Mouse (Mus musculus) testis, adult 10 weeks (tissue): ENCODE measurements around the gene Zfp276. TPM values are rescaled to one million over a fixed set of nuclear protein-coding genes. Genes with fewer than 3 reads are reported as not detected.

Source experiments
- polyA plus RNA-seq: library from polyadenylated mRNA; stranded (reverse); fragments of 350-450 nt; fragmentation: Illumina TruSeq; extraction: RNeasy Lipid Tissue Mini Kit (QIAGEN cat#74804); gene quantifications from one replicate; pipeline ENCODE4 v1.2.3, GENCODE M21; 2014; ENCODE audit warnings: low read depth, low replicate concordance

Zfp276 gene
- polyA plus RNA-seq: 0.52 TPM

GRCm38 (mm10) chr8:123254099-123254885, at the start of gene Zfp276, which contains the start of gene Vps9d1:
Gene Zfp276 (plus strand): TSS chr8:123254195.
Gene Vps9d1 (minus strand): TSS chr8:123254348.

DNA sequence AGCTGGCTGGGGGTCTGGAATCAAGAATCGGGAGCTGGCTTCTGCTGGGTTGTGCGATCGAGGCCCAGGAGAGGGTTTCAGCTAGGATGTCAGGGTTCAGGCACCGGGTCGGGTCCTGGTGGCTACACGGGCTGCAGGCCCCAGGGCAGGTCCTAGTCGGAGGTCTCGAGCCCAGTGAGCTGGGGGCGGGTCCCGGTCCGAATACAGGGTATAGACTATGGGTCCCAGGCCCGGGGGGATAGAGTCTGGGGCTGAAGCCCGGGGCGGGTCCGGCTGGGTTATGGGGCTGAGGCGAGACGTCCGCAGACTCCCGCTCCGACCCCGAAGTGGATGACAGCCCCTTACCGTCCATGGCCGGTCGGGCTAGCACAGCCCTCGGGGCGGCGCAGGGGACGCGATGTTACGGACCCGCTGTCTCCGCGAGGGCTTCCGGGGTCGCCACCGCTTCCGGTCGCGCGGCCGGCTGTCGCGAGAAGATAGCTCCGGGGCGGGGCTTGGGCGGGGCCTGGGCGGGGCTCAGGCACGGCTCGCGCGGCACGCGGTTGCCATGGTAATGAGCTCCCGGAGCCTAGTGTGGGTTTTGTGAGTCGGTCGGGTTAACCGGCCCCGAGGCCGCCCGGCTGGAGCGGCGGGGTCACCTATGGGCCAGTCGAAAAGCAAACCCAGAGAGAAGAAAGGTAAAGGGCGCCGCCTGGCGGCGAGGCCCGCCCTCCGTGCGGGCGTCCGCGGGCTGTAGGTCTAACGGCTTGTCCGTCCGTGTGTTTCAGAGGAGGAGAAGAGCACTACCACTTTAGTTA, 41.5 kb upstream of the Zfp276 start, which contains the start of the genes Chmp1a and Spata33:
Chmp1a (minus strand) TSS at position 443 of the 797 bp plus-strand sequence.
Spata33 (plus strand) TSS at position 512 of the 797 bp plus-strand sequence.

DNA sequence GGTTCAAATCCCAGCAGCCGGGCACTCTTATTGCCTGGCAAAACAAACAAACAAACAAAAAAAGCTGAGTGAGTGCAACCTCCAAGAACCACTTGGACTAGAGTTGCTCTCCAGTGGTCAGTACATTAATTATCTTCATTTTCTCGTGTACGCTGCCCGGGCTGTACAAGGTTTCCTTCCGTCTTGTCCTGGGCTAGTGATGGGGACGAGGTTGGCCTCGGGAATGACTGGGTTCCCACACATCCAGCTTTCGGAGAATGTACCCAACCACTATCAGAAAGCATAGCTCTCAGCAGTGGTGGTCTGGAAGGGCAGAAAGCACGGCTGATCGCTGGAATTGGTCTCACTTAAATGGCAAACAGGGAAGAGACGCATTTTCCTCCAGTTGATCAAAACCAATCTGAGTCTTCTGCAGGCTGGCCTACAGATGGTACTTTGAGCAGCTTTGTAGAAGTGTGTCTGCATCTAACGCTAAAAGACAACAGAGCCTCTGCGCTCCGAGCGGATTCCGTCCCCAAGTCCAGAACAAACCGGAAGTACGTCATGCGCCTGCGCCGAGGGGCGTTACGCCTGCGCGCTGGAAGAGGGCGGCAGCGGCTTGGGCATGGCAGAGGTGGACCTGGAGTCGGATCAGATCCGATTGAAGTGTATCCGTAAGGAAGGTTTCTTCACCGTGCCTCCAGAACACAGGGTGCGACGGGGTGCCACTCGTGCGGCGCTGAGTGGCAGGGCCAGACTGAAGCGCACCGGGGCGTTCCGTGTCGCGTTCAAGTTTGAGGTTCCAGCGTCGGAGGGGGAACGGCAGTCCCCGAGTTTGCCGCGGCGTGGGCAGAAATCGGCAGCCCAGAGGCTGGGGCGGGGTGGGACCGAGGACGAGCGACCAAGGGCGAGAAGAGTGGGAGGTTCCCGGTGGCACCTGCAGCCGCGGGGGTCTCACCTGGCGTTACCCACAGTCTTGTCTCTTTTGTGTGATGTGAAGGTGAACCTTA, 29.4 kb upstream of the Zfp276 start, which contains the start of gene Cdk10:
Cdk10 (plus strand) TSS at position 565 of the 989 bp plus-strand sequence.

GRCm38 (mm10) chr8:123235520-123236497, 18.2 kb upstream of the Zfp276 start, which contains the start of gene Spata2l:
Gene Spata2l (minus strand): TSS chr8:123236233.

DNA sequence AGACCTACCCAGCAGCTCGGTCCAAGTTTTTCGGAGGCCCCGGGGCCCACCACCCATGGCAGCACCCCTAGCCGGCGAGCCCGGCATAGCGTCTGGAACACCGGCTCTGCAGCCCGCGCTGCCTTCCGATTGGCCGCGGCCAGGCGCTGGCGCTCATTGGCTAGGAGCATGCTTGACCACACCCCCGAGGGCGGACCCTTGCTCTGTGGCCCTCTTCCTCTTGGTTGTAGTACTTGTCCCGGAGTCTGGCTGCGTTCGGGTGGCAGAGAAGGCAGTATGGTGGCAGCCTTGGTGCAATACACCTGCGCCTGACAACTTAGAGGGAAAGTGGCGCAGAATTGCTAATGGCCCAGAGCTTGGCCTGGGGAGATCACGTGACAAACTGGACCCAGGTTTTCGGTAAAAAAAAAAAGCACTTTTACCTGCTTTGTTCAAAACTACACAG, 64.5 kb downstream of the Zfp276 start, which contains the start of gene Fanca:
Fanca (minus strand) TSS at position 110 of the 445 bp plus-strand sequence.

Other genes with a start within 250 kb of the Zfp276 start
- 42.7 TPM for gene Ankrd11, start 211.9 kb upstream of the Zfp276 start, polyA plus RNA-seq
- 20.0 TPM for gene Spg7, start 191.3 kb upstream of the Zfp276 start, polyA plus RNA-seq
- 75.4 TPM for gene Rpl13, start 151.8 kb upstream of the Zfp276 start, polyA plus RNA-seq
- not detected for gene Cpne7, start 136.8 kb upstream of the Zfp276 start, polyA plus RNA-seq
- gene Sult5a1, start 95.9 kb upstream of the Zfp276 start, polyA plus RNA-seq: 0.39 TPM
- 1.7 TPM for gene Dpep1, start 68.0 kb upstream of the Zfp276 start, polyA plus RNA-seq
- 8.8 TPM for gene Chmp1a, start 41.4 kb upstream of the Zfp276 start, polyA plus RNA-seq
- gene Spata33, start 41.4 kb upstream of the Zfp276 start, polyA plus RNA-seq: 72.9 TPM
- gene Cdk10, start 29.4 kb upstream of the Zfp276 start, polyA plus RNA-seq: 4.5 TPM
- 1.2 TPM for gene Spata2l, start 18.0 kb upstream of the Zfp276 start, polyA plus RNA-seq
- gene Vps9d1, start 153 bp downstream of the Zfp276 start, polyA plus RNA-seq: 1.1 TPM
- 3.4 TPM for gene Fanca, start 64.4 kb downstream of the Zfp276 start, polyA plus RNA-seq
- gene Spire2, start 78.5 kb downstream of the Zfp276 start, polyA plus RNA-seq: 1.1 TPM
- 64.6 TPM for gene Tcf25, start 119.6 kb downstream of the Zfp276 start, polyA plus RNA-seq
- not detected for gene Mc1r, start 152.9 kb downstream of the Zfp276 start, polyA plus RNA-seq
- gene Tubb3, start 157.2 kb downstream of the Zfp276 start, polyA plus RNA-seq: 2.6 TPM
- 0.35 TPM for gene Def8, start 169.3 kb downstream of the Zfp276 start, polyA plus RNA-seq
- gene Afg3l1, start 223.7 kb downstream of the Zfp276 start, polyA plus RNA-seq: 7.6 TPM